ENCODE assay signal across 8 mouse cellular contexts in the genomic region with DNA sequence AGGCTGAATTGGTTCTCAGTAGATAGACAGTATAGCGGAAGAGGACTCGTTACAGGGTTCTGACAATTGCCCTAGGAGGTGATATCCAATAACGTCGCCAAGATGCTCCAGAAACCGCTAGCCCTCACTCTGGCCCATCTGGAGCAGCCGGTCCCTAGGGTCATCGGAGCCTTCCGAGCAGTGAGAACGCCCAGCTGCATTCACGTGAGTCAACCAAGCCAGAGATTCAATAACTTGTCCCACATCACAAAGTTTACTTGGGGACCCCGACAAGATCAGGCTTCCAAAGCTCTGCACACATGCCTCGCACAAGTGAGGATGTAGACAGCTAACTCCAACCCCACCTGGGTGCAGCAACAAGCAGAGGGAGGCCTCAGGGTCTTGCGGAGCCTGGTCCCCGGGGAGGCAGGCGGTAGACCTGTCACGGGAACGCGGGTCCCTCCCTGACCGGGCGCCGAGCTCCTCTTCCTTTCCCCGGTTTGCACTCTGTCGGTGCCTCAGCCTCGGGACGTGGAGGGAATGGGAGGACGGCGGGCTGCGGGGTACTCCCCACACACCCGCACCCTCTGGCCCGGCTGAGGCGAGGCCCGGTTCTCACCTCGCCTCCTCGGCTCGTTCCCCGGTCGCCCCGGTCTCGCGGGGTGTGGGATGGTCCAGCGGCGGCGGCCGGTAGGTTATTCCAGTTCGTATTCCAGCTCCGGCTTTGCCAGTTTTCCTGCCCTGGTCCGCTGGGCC. TPM values are rescaled to one million over a fixed set of nuclear protein-coding genes. Genes with fewer than 3 reads are reported as not detected.
DNase-seq lines count a peak whose midpoint lies in the region; ATAC-seq and TF ChIP-seq lines count a peak whose summit lies in the region.

No protein-coding gene starts in this region.

- peaks cover 31% of the 10 kb centered on the region for H3K36me3 ChIP-seq in megakaryocyte, embryonic 14.5 days (replicated peaks; ENCODE audit: low read length)

- ATAC-seq in hematopoietic stem cell, adult 5-6 weeks (replicated peaks in 1 of 2; ENCODE audit: insufficient read depth in 1 of 2, low FRiP score in 2 of 2, low TSS enrichment in 1 of 2, low read depth in 1 of 2, poor library complexity in 2 of 2, severe bottlenecking in 2 of 2), result peak; percentile 43 to 68

- 0 out of 2 replicates have a peak, but pooled peaks have one; percentile 10 for TF ChIP-seq POLR2A in brain, embryonic 14.5 days (IDR thresholded peaks at IDR 0.05; ENCODE audit: borderline replicate concordance, extremely low read depth, insufficient read depth, insufficient read length, poor library complexity, severe bottlenecking)

- no peak for DNase-seq in left cerebral cortex, adult 2 months (ENCODE audit: extremely low spot score in 1 of 2, low spot score in 2 of 2)
- DNase-seq in left cerebral cortex, postnatal 10 days (ENCODE audit: extremely low spot score in 1 of 2, low spot score in 2 of 2), result no peak
- no peak for DNase-seq in brain, embryonic 14.5 days (ENCODE audit: low read depth)
- DNase-seq in right cerebral cortex, postnatal 14 days, result no peak
- DNase-seq in adrenal gland, postnatal 14 days, result no peak
- no peak for DNase-seq in cerebellum, postnatal 36 days

- H3K27me3 ChIP-seq in megakaryocyte, embryonic 14.5 days (replicated peaks), result no peaks in the 10 kb centered on the region

- no peaks in the 10 kb centered on the region for H3K9me3 ChIP-seq in megakaryocyte, embryonic 14.5 days

- intact Hi-C loops in left cerebral cortex, adult 2 months (cut with DNase I), result loop anchor here (1.0 to 10.0 kb wide), 3 partner anchors 31 to 361 kb away; partner anchors contain the start of genes Adam17 and Iah1
- intact Hi-C loops in left cerebral cortex, postnatal 10 days (cut with DNase I), result no loop called here

- peak overlapping the region; percentile 92 for H3K4me3 ChIP-seq in left cerebral cortex, adult 2 months
- peak overlapping the region; percentile 90 for H3K4me3 ChIP-seq in megakaryocyte, embryonic 14.5 days (replicated peaks)

- H3K4me1 ChIP-seq in megakaryocyte, embryonic 14.5 days, result peaks cover 64% of the 10 kb centered on the region

- TF ChIP-seq CTCF in left cerebral cortex, adult 2 months (IDR thresholded peaks at IDR 0.05), result no peak
- TF ChIP-seq CTCF in brain, embryonic 14.5 days (IDR thresholded peaks at IDR 0.05; ENCODE audit: borderline replicate concordance, extremely low read depth, insufficient read depth, insufficient read length), result no peak

- H3K27ac ChIP-seq in left cerebral cortex, adult 2 months, result peak overlapping the region; percentile 94

RNA-seq across cellular contexts. Expression of gene Itgb1bp1, which starts 0.4 kb away (rescaled TPM):
- 10 to 100 TPM; 33.4 to 34.3 TPM for total RNA-seq in left cerebral cortex, adult 2 months (2021)
- 10 to 100 TPM; 36.4 to 38.8 TPM for total RNA-seq in left cerebral cortex, postnatal 10 days (2021)
- 19.9 and 21.5 TPM in 2 replicates for polyA plus RNA-seq in brain, embryonic 14.5 days (2012; rRNA removed)
- 12.8 and 27.9 TPM in 2 replicates for total RNA-seq in hematopoietic stem cell, adult 5-6 weeks (2017)
- polyA plus RNA-seq in megakaryocyte, embryonic 14.5 days (2012; ENCODE audit: insufficient read depth, low replicate concordance), result 4.4 and 19.5 TPM in 2 replicates
- total RNA-seq in adrenal gland, postnatal 14 days (2021), result 70.1 and 70.4 TPM in 2 replicates

RNA-seq across cellular contexts. Expression of gene Cpsf3, which starts 0.5 kb away (rescaled TPM):
- total RNA-seq in left cerebral cortex, adult 2 months (2021), result 10 to 100 TPM; 43.8 to 54.1 TPM
- 10 to 100 TPM; 48.4 to 49.3 TPM for total RNA-seq in left cerebral cortex, postnatal 10 days (2021)
- polyA plus RNA-seq in brain, embryonic 14.5 days (2012; rRNA removed), result 78.3 and 80.1 TPM in 2 replicates
- total RNA-seq in hematopoietic stem cell, adult 5-6 weeks (2017), result 86.1 and 117 TPM in 2 replicates
- 2.6 TPM in 1 of 2 replicates, not detected in the other for polyA plus RNA-seq in megakaryocyte, embryonic 14.5 days (2012; ENCODE audit: insufficient read depth, low replicate concordance)
- 63.3 and 77.7 TPM in 2 replicates for total RNA-seq in adrenal gland, postnatal 14 days (2021)

RNA-seq across cellular contexts. Expression of gene Iah1, which starts 30.5 kb away (rescaled TPM):
- total RNA-seq in left cerebral cortex, adult 2 months (2021), result 10 to 100 TPM; 12.8 to 13.4 TPM
- 10 to 100 TPM; 20.8 to 23.5 TPM for total RNA-seq in left cerebral cortex, postnatal 10 days (2021)
- polyA plus RNA-seq in brain, embryonic 14.5 days (2012; rRNA removed), result 33.7 and 53.1 TPM in 2 replicates
- 30.3 and 33.5 TPM in 2 replicates for total RNA-seq in hematopoietic stem cell, adult 5-6 weeks (2017)
- 108 and 188 TPM in 2 replicates for polyA plus RNA-seq in megakaryocyte, embryonic 14.5 days (2012; ENCODE audit: insufficient read depth, low replicate concordance)
- 73.4 and 79.7 TPM in 2 replicates for total RNA-seq in adrenal gland, postnatal 14 days (2021)
